Mouse (Mus musculus) hindbrain, embryonic 12.5 days (tissue): ENCODE results near the gene Agfg1. TPM values are rescaled to one million over a fixed set of nuclear protein-coding genes. Genes with fewer than 3 reads are reported as not detected.
"Not testable (repeated sequence)": the region's sequence is repeated elsewhere in the genome, so short reads cannot be mapped to it uniquely, and the experiment has no call there.

ENCODE experiments used
- ATAC-seq: fragments of 200-750 bp; cut with Nextera tagmentation; 2 replicates; pipeline ENCODE4 v1.8.0; 2017; ENCODE audit warnings: moderate TSS enrichment; ENCODE audit not compliant: low FRiP score
- H3K27ac ChIP-seq: fragments of 300-500 bp; sonication (generic); 2 replicates; pipeline ENCODE4 v1.5.1; 2016; ENCODE audit warnings: mild to moderate bottlenecking
- H3K27me3 ChIP-seq: fragments of 300-500 bp; sonication (generic); 2 replicates; pipeline ENCODE4 v1.6.1; 2016; ENCODE audit warnings: mild to moderate bottlenecking
- H3K36me3 ChIP-seq: fragments of 300-500 bp; sonication (generic); 2 replicates; pipeline ENCODE4 v1.6.1; 2016; ENCODE audit warnings: mild to moderate bottlenecking
- H3K4me1 ChIP-seq: fragments of 300-500 bp; sonication (generic); 2 replicates; pipeline ENCODE4 v1.6.1; 2016
- H3K4me2 ChIP-seq: fragments of 300-500 bp; sonication (generic); replicated peaks from 2 replicates; pipeline ENCODE4 v1.6.1; 2016; ENCODE audit warnings: mild to moderate bottlenecking
- H3K4me3 ChIP-seq: fragments of 300-500 bp; sonication (generic); 2 replicates; pipeline ENCODE4 v1.5.1; 2016; ENCODE audit warnings: mild to moderate bottlenecking
- H3K9ac ChIP-seq: fragments of 300-500 bp; sonication (generic); 2 replicates; pipeline ENCODE4 v1.6.1; 2016; ENCODE audit warnings: mild to moderate bottlenecking, moderate library complexity
- H3K9me3 ChIP-seq: fragments of 300-500 bp; sonication (generic); replicated peaks from 2 replicates; pipeline ENCODE4 v1.6.1; 2016; ENCODE audit warnings: mild to moderate bottlenecking
- WGBS: fragments of 180-500 bp; shearing (Covaris S2); methylation state at CpG from one replicate; pipeline ENCODE4 v1.1.7; 2016; 5-methylcytosine and 5-hydroxymethylcytosine counted together
- microRNA-seq: library from miRNA; unstranded; fragments of <30 nt; microRNA quantifications from one replicate; pipeline ENCODE4, GENCODE M21; 2017
- polyA plus RNA-seq: library from polyadenylated mRNA; unstranded; fragments of >200 nt; fragmentation: Nextera tagmentation; extraction: Ambion mirVana; gene quantifications from 2 replicates; pipeline ENCODE4 v1.2.1, GENCODE M21; 2016

Gene Agfg1
- polyA plus RNA-seq, 1 experiment from 2014 or later = 49.4 TPM

DNA sequence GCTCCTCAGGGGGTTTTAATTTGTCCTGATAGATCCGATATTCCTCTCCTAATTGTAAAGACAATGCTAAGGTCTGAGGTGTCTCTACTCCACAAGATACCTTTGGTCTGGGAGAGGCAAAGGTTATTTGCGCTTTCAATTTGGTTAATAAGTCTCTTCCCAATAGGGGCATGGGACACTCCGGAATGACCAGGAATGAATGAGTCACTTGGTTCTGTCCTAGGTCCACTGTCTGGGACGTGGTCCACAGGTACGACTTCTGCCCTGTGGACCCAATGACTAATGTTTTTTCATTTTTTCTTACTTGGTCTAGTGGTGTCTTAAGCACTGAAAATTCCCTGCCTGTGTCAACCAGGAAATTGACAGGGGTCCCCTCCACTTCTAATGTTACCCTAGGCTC lies 99.4 kb downstream of the Agfg1 start:
- no peaks in the 10 kb centered on the region for H3K27me3 ChIP-seq
- H3K9ac ChIP-seq = no peak overlapping the region
- no peak for ATAC-seq
- 93% methylated on average over 5 of the region's 5 CpGs for WGBS
- peaks cover 6% of the 10 kb centered on the region; the same call in 1 of the 2 replicates for H3K9me3 ChIP-seq
- no peaks in the 10 kb centered on the region for H3K4me1 ChIP-seq
- no peak overlapping the region for H3K4me3 ChIP-seq
- no peaks in the 10 kb centered on the region for H3K36me3 ChIP-seq
- no peak overlapping the region for H3K4me2 ChIP-seq
- no peak overlapping the region for H3K27ac ChIP-seq

DNA sequence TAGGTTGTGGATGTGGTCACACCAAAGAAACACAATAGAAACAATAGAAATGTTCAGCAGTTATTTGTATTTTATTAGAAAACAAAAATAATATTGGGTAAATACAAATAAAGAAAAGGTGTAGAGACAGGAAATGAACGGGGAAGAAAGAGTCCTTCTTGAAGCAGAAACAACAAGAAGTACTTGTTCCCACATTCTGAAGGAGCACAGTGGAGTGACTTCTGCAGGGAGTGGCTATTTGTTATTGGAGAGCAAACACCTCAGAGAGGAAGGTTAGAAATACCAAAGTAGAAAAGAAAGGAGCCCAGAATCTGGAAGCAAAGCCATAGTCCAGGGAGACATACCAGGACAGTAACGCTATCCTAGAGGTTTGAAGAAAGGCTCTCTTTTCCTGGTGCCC lies 103.2 kb downstream of the Agfg1 start:
- not testable (repeated sequence) for H3K9me3 ChIP-seq, H3K27me3 ChIP-seq, H3K27ac ChIP-seq, H3K4me3 ChIP-seq, H3K9ac ChIP-seq, H3K4me1 ChIP-seq, ATAC-seq, H3K4me2 ChIP-seq, H3K36me3 ChIP-seq
- WGBS = 96% methylated on average over 2 of the region's 2 CpGs

DNA sequence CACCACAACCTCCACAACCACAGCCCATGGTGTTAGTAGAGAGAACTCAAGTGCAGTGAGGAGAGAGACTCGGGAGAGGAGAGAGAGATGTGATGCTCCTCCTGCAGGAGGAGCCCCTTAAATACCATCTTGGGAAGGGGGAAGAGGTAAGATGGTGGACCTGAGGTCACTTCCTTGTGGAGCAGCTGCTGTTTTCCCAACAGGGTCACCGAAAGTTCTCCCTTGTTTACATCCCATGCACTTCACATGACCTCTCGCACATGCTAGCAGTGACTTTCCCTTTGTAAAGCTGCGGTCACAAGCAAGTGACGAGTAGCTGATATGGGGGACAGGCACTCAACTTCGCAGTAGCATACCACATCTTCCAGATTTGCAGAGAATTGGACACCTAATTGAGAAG lies 104.0 kb downstream of the Agfg1 start, which contains the start of gene A030003K21Rik:
Gene A030003K21Rik, minus strand, starts transcription at position 94 of the 400 bp plus-strand sequence.
- H3K4me2 ChIP-seq, ATAC-seq: not testable (repeated sequence)
- WGBS = no CpG with 5 or more reads among the region's 6 CpGs

DNA sequence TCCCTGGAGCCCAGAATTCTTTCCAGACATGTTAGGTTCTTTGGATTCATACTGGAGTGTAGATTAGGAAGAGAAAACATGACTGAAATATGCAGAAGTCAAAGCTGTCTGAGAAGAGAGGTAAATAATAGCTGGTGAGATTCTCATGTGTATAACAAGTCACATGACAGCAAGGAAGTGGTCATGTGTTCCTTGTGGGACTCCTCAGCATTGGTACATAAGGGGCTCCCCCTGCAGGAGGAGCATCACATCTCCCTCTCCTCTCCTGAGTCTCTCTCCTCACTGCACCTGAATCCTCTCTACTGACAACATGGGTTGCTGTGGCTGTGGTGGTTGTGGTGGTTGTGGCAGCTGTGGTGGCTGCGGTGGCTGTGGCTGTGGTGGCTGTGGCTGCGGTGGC lies 106.7 kb downstream of the Agfg1 start:
- WGBS = 100% methylated on average over 1 of the region's 2 CpGs
- not testable (repeated sequence) for H3K4me1 ChIP-seq, H3K36me3 ChIP-seq, ATAC-seq, H3K27me3 ChIP-seq, H3K4me2 ChIP-seq, H3K9ac ChIP-seq, H3K4me3 ChIP-seq, H3K27ac ChIP-seq, H3K9me3 ChIP-seq

More for the DNA sequence above, 104.0 kb downstream of the Agfg1 start, which contains the start of gene A030003K21Rik:
- not testable (repeated sequence) for H3K36me3 ChIP-seq, H3K4me1 ChIP-seq, H3K4me3 ChIP-seq, H3K9ac ChIP-seq, H3K27me3 ChIP-seq, H3K9me3 ChIP-seq, H3K27ac ChIP-seq

DNA sequence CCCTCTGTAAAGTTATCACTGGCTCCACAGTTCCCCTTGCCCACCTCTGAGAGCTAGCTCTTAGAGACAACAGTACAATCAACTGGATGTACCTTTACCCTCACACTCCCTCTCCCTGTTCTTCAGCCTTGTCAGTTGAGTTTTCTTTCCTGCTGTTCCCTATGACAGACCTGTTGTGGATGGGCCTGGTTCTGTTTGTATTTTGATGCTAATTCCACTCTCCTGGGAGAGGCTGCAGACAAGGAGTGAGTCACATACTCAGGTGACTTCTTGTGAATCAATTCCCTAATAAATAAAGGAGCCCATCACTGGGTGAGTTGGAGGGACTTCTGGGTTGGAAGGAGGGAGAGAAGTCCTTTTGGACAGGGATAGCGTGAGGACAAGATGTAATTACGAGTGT lies 109.3 kb downstream of the Agfg1 start:
- no peaks in the 10 kb centered on the region for H3K27me3 ChIP-seq
- H3K9me3 ChIP-seq = no peaks in the 10 kb centered on the region
- no peak overlapping the region for H3K9ac ChIP-seq
- H3K36me3 ChIP-seq = no peaks in the 10 kb centered on the region
- no peak overlapping the region for H3K27ac ChIP-seq
- WGBS = 84% methylated on average over 2 of the region's 2 CpGs
- ATAC-seq = no peak
- H3K4me2 ChIP-seq = no peak overlapping the region
- no peak overlapping the region for H3K4me3 ChIP-seq
- no peaks in the 10 kb centered on the region for H3K4me1 ChIP-seq

Small RNAs within 50 kb of the gene (microRNA-seq; reads per million reads assigned to microRNA genes)
- not detected for gene Gm22396

Other genes starting within 250 kb of the Agfg1 start
- 259 and 278 TPM in 2 replicates for gene Mff, start 114.6 kb upstream of the Agfg1 start, polyA plus RNA-seq
- 0.16 TPM in 1 of 2 replicates, not detected in the other for gene Tm4sf20, start 71.0 kb upstream of the Agfg1 start, polyA plus RNA-seq
- gene Gm47791, start 68.2 kb upstream of the Agfg1 start, polyA plus RNA-seq = not detected in 2 replicates
- gene A030005L19Rik, start 73.8 kb downstream of the Agfg1 start, polyA plus RNA-seq = 0.54 and 0.60 TPM in 2 replicates
- gene A030014E15Rik, start 85.4 kb downstream of the Agfg1 start, polyA plus RNA-seq = not detected in 2 replicates
- not detected in 2 replicates for gene Gm6217, start 91.9 kb downstream of the Agfg1 start, polyA plus RNA-seq
- not detected in 2 replicates for gene A030003K21Rik, start 103.9 kb downstream of the Agfg1 start, polyA plus RNA-seq
- not detected in 2 replicates for gene Gm7544, start 116.5 kb downstream of the Agfg1 start, polyA plus RNA-seq
- not detected in 2 replicates for gene Gm47955, start 120.8 kb downstream of the Agfg1 start, polyA plus RNA-seq
- not detected in 2 replicates for gene Gm47959, start 161.1 kb downstream of the Agfg1 start, polyA plus RNA-seq
- 0.26 and 0.77 TPM in 2 replicates for gene Slc19a3, start 199.0 kb downstream of the Agfg1 start, polyA plus RNA-seq
- not detected in 2 replicates for gene Krtap28-10, start 203.0 kb downstream of the Agfg1 start, polyA plus RNA-seq
- gene Gm47969, start 205.4 kb downstream of the Agfg1 start, polyA plus RNA-seq = not detected in 2 replicates
- gene A030005K14Rik, start 219.9 kb downstream of the Agfg1 start, polyA plus RNA-seq = not detected in 2 replicates
- not detected in 2 replicates for gene Krtap28-13, start 221.4 kb downstream of the Agfg1 start, polyA plus RNA-seq